Mouse (Mus musculus) heart, postnatal 14 days (tissue): Measurements from ENCODE around the gene Large2. TPM values are rescaled to one million over a fixed set of nuclear protein-coding genes. Genes with fewer than 3 reads are reported as not detected.

Source experiments
- DNase-seq, 2 experiments: peaks; one replicate each; pipeline ENCODE4 v3.0.0; 2021 to 2022
- intact Hi-C: fragments of 180-260 bp; cut with DNase I; formaldehyde crosslinking; loops from one replicate; pipeline ENCODE4 v1.15.1; 2025
- microRNA-seq, 2 experiments: library from miRNA; unstranded; fragments of <30 nt; microRNA quantifications; one replicate each; pipeline ENCODE4 v1.2.0; 2021 to 2022
- total RNA-seq, 2 experiments: library from RNA; stranded (reverse); gene quantifications; 2 replicates each; pipeline ENCODE4 v1.2.3; 2021

Large2 gene
- total RNA-seq, 2 experiments from 2014 or later, result 0.32 to 0.36 TPM

DNA sequence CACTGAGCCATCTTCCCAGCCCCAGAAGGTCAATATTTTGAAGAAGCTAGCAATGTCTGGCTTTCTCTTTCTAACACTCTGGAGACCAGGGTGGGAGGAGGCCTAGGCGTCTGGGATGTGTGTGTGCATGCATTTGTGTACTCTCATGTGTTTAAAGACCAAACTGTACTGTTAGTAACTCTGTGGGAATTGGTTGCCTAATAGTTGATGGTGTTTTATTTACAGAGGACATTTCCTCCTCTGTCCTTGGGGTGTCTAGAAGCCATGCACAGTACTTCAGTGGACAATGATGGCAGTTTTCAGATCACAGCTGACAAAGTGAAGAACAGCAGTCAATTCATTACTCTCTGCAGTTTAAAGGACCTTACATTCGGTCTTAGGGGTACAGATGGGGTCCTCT is 27.5 kb downstream of the Large2 start:
- DNase-seq, result no peak
- intact Hi-C loops, result no loop called here

DNA sequence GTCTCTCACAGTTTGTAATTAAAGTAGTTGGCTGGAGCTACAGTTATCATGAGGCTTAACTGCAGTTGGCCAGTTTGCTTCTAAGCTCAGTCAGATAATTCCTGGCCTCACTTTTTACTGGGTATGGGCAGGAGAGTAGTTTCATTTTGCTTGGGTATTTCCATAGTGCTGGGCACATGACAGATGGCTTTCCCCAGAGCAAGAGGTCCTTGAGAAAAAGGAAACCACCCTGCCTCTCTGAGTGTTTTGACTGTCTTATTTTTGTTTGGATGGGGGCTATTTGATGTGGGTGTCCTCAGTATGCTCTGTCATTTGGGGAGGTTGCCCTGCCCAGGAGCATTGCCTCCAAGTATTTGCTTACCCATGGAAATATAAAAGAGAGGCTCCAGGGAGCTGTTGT is 32.3 kb downstream of the Large2 start:
- no peak for DNase-seq
- intact Hi-C loops, result no loop called here

DNA sequence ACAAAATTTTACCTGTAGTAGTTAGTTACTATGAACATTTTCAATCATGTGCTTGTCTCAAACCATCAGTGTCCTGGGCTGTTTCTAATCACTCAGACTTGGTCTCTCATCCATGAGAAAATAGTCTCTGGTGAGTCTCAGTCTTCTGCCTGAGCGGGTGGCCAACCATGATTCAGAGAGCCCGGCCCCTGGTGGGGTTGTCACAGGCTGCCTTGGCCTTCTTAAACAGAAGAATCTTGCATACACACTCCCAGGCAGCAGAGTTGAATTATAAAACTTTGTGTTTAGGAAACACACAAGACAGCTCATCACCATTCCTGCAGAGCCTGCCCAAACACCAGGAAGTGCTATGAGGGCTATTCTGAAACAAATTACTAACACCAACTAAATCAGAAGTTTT is 42.8 kb downstream of the Large2 start:
- intact Hi-C loops, result loop anchor here (2.0 to 5.0 kb wide), 2 partner anchors 35 to 345 kb away; no protein-coding TSS in a partner anchor
- DNase-seq, result no peak

DNA sequence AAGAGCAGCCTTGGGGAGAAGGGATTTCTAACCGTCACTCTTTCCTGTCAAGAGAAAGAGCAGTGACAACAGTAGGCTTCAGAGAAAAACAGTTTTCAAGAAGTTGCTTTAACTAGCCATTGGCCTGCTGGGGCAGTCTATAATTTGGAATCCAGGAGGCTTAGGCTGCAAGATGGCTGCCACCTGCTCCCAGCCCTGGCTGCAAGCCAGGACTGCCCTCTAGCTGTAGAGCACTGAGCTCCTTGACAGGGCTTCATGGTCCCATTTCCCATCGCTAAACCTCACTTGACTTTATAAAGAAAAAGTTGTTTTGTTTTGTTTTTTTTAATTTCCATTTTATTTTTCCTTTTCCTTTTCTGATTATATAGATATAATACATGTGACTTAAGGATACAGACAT is 43.3 kb downstream of the Large2 start:
- intact Hi-C loops, result loop anchor here (5.0 kb wide), 1 partner anchor 344 kb away; no protein-coding TSS in a partner anchor
- peak in 1 of 2 experiments; percentile 26 for DNase-seq

DNA sequence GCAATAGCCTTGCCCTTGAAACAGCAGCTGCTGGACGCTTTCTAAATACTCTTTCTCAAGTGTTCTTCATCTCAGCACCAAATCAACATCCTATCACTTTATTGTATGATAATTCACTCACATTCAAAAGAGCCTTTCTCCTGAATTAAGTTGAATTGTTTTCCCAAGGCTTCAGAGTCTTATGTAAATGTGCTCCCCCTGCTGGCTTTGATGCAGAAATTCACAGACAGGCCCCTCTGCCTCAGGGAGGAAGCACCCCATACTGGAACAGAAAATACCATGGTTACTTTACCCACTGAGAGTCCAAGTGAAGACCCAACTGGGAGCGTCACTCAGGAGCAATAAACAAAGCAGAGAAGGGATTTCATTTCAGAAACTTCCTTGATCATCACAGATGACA is 43.8 kb downstream of the Large2 start:
- intact Hi-C loops, result loop anchor here (5.0 kb wide), 1 partner anchor 344 kb away; no protein-coding TSS in a partner anchor
- peak in 1 of 2 experiments; percentile 52 for DNase-seq

DNA sequence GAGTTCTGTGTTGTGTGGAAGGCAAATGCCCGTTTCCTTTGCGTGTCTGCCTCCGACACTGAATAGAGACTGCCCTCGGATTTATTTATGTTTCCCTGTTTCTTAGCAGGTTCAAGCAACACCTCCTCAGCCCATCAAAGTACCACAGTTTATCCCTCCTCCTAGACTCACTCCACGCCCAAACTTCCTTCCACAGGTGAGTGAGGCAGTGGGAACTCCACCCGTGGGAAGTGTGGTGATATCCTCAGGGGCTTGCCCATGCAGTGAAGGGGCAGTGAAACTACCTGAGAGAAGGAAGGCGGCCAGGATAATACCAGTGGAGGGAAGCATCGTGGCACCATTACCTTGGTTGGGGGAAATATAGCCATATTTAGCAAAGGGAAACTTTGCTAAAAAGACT is 46.5 kb downstream of the Large2 start:
- intact Hi-C loops, result loop anchor here (5.0 kb wide), 1 partner anchor 146 kb away; no protein-coding TSS in a partner anchor

DNA sequence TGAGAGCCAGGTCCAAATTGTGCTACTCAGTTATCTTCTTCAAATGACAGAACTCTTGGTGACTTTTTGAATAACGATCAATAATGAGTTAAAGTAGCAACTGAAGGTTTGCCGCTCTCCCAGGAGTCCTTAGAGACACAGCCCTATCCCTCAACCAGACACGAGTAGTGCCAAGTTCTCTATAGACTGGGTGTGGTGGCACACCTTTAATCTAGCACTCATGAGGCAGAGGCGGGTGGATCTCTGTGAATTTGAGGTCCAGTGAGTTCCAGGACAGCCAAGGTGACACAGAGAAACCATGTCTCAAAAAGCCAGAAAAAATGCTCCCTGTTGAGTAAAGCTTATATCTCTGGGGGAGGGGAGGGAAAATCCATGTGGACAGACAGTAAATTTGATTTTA is 47.1 kb downstream of the Large2 start:
- no peak for DNase-seq
- intact Hi-C loops, result loop anchor here (5.0 kb wide), 1 partner anchor 145 kb away; no protein-coding TSS in a partner anchor

More for the DNA sequence above, 46.5 kb downstream of the Large2 start:
- DNase-seq, result no peak

DNA sequence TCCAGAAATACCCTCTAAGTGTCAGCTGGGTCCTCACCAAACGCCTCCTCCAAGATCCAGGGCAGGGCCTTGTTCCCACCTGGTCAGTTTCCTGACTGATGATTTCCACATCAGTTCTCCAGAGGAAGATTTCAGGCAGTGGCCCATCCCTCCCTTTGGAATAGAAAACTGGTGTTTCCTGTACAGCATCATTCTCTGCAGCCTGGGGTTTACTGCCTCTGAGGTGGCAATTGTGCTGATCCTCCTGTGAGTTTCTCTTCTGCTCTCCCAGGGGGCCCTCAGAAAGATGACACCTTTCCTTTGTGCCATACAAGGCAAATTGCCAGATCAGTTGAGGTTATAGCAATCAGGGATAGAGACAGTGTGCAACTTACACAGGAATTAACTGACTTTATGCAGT is 48.4 kb downstream of the Large2 start:
- intact Hi-C loops, result loop anchor here (5.0 kb wide), 1 partner anchor 144 kb away; no protein-coding TSS in a partner anchor
- DNase-seq, result no peak

DNA sequence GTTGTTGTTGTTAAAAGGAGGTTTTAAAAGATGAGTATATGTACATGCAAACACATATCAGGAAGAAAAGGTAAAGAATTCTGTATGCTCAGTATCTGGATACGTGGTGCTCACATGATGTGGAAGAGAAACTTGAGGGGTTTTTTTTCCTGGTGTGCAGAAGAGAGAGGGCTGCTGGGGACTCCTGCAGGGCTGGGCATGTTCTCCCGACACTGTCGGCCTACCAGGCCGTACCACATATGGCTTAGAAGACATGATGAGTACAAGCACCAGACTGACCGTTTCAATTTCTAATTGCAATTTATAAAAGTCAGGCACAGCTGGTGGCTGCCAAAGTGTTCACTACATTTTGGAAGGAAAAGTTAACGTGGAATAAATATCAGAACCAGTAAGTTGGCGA is 49.0 kb downstream of the Large2 start:
- intact Hi-C loops, result loop anchor here (5.0 kb wide), 1 partner anchor 143 kb away; no protein-coding TSS in a partner anchor
- no peak for DNase-seq

DNA sequence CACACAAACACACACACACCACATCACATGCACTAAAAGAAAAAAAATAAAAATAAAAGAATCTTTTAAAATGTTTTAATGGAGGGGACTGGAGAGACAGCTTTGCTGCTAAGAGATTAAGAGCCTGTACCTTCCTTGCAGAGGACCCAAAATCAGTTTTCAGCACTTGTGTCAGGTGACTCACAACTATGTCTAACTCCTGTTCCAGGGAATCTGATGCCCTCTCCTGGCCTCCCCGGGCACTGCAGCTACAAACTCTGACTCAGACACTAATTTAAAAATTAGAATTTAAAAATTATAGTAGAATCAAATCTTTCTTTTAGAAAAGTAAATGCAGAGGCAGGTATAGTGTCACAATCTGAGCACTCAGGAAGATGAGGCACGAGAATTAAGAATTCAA is 52.0 kb downstream of the Large2 start:
- DNase-seq, result peak in 1 of 2 experiments; percentile 37
- intact Hi-C loops, result no loop called here

DNA sequence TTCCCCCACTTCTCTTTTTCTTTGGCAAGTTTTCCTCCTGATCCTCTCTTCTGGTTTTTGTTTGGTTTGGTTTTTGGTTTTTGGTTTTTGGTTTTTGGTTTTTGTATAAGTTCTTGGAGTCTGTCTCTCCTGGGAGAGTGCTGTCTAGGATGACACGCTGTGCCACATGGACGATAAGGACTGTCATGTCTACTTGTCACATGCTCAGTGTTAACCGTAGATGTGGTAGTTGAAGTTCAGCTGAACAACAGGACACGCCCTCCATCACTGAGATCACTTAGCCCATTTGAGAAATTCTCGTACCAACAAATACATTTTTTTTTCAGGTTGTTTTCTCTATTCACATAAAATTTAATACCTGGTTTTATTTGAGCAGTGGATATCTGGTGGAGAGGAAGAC is 57.4 kb downstream of the Large2 start:
- intact Hi-C loops, result no loop called here
- no peak for DNase-seq

DNA sequence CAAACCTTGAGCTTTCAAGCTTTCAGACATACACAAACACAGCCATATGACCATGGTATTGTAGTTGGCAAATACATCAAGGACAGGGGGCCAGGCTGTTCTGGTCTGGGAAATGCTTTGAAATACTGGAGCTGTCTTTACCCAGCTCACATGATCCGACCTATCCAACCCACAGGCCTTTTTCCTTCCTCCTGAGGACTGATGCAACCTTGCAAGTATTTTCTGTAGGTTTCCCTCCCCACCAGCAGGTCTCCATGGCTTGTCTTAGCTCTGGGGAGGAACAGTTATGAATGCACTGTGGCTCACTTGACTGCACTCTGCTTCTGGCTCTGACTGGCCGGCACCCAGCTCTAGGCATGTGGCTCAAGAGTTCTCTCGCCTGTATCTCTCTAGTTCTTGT is 58.0 kb downstream of the Large2 start:
- DNase-seq, result no peak
- intact Hi-C loops, result no loop called here

Small RNAs within 50 kb of the gene (microRNA-seq; reads per million reads assigned to microRNA genes)
- 0.27 to 3.6 reads per million in 2 experiments for gene Mir7000

Other genes starting within 250 kb of the Large2 start
- 10 to 100 TPM; 23.6 to 25.1 TPM for gene Pex16, start 193 bp downstream of the Large2 start, total RNA-seq
- gene 1700029I15Rik, start 7.7 kb upstream of the Large2 start, total RNA-seq, result 1 to 10 TPM; 1.4 to 1.9 TPM
- gene Mapk8ip1, start 26.4 kb upstream of the Large2 start, total RNA-seq, result 1 to 10 TPM; 7.4 to 8.6 TPM
- gene Cry2, start 59.2 kb upstream of the Large2 start, total RNA-seq, result 10 to 100 TPM; 20.9 to 26.6 TPM
- gene Slc35c1, start 85.7 kb upstream of the Large2 start, total RNA-seq, result 1 to 10 TPM; 5.5 to 5.6 TPM
- gene Chst1, start 224.8 kb upstream of the Large2 start, total RNA-seq, result 1 to 10 TPM; 5.6 to 6.3 TPM